Mouse (Mus musculus) naive thymus-derived CD4-positive, alpha-beta T cell, adult 5 months (primary cell): ENCODE measurements around the gene Gm7168. TPM values are rescaled to one million over a fixed set of nuclear protein-coding genes. Genes with fewer than 3 reads are reported as not detected.

Experiments
- polyA plus RNA-seq: library from polyadenylated mRNA; unstranded; fragments of 100-300 nt; shearing (Covaris generic); gene quantifications from one replicate; pipeline ENCODE4 v1.2.1, GENCODE M21; 2017

Gene Gm7168
- polyA plus RNA-seq: not detected

DNA sequence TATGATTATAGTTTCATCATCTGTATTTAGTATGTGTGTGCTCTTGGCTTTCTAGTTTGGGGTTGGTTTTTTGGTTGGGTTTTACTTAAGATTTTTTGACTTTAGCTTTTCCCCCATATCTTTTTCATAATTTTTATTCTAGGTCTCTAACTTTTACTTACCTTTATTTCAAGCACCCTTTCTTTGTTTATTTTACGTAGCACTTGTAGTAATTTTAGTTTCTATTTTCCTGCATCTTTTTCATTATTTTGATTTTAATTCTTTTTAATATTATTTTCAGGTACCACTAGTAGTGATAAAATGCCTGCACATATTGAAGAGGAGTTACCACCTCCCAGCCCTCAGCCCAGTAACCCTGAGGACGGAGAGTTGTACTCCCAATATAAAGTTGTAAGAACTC lies at the start of gene Gm7168:
Gm7168 (plus strand) TSS at position 301 of the 400 bp plus-strand sequence.

Other genes starting within 250 kb of the Gm7168 start
- 2.4 TPM for gene Afdn, start 187.8 kb upstream of the Gm7168 start, polyA plus RNA-seq
- not detected for gene Tcte2, start 186.5 kb upstream of the Gm7168 start, polyA plus RNA-seq
- not detected for gene Gm7356, start 55.3 kb downstream of the Gm7168 start, polyA plus RNA-seq
- not detected for gene Gm7358, start 111.2 kb downstream of the Gm7168 start, polyA plus RNA-seq